Mouse (Mus musculus) lung, adult 18-20 months (tissue): ENCODE data around the gene Gm4756.
"Not testable (repeated sequence)": the region's sequence is repeated elsewhere in the genome, so short reads cannot be mapped to it uniquely, and the experiment has no call there.

ENCODE experiments used
- DNase-seq, 2 experiments: peaks; one replicate each; pipeline ENCODE4 v3.0.0; 2022; ENCODE audit warnings: mixed read lengths in 2 of 2

Gm4756 gene

DNA sequence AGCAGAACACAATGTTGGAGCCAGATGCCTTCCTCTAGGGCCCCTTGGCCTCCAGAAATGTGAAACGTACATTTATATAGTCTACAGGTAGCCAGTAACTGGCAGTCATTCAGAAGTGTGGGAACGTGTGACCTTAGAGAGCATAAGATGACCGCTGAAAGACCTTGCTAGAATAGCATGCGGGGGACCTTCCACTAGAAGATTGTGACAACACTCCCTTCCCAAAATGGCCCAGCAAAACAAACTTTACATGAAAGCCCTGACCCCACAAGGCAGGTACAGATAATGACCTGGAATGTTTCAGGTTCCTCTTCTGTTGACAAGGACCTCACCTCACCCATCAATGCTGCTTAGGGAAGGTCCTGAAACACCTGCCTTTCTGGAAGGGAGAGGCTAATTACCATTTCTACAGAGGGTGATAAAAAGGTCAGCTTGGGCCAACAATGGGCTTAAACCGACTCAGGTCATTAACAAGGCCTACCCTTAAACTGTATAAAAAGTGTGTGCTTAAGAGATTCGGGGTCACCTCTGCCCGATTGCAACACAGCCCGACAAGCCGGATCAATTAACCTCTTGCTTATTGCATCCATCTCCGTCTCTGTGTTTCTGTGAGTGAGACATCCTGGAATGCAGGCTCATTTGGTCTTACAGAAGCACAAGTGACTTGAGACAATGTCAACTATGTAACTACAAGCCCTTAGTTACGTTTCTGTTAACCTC lies at the start of gene Gm4756:
Gm4756 (minus strand) TSS at position 51 of the 720 bp plus-strand sequence.
- no peak for DNase-seq

- no peak for DNase-seq
Observed at GRCm38 (mm10) chr12:72694901-72695463, 45.5 kb upstream of the Gm4756 start.

DNA sequence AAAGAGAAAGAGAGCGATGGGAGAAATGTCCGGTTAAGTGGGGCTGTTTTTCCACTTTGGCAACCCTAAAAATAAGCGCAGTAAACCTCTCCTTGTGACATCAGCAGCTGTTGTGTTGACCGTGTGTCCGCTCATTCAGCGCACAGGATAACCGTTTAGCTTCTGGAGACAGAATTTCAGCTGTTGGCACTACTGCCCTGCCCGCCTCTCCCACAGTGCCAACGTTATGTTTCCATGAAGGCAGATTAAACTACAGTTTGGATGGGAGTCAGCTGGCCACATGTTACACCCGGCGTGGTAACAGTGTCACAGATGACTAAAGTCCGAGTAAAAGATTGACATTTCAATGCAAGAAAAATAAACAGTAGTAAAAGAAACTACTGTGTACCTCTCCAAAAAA lies 45.0 kb upstream of the Gm4756 start:
- no peak for DNase-seq

DNA sequence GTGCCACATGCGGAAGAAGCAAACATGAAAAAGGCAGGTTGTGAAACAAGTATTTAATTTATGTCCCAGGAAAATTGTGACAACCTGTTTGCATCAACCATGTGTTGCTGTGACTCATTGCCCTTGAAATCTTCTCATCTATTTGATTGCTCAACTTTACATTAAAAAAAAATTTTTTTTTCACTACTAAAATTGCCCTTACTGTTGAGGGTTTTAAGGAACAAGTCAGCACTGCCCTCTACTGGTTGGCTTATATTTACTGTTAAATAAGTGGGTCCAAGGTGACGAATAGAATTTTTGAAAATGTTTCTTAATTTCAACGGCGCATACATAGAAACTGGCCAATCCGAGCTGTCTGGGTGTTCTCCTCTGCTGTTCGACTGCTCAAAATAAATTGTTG lies 44.4 kb upstream of the Gm4756 start:
- peak in 1 of 2 experiments; percentile 33 for DNase-seq

- DNase-seq = not testable (repeated sequence)
Observed at GRCm38 (mm10) chr12:72688281-72688680, 38.8 kb upstream of the Gm4756 start.

DNA sequence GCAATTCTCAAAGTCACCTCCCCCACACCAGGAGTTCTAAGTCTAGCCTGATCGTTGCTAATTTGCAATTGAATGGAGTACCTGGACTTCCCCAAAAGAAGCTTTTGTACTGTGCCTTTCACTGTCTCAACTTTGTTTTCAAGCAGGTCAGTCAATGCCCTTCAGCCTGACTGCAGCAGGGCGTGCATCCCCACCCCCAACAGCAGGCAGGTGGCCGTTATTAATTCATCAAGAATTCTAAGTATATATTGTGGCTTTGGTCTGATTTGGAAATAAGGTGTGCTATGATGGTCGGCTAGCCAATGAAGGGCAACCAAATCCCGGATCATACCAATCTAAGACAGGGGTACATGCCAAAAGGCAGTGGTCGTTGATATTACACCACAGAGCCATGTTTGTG lies 38.3 kb upstream of the Gm4756 start:
- not testable (repeated sequence) for DNase-seq

- not testable (repeated sequence) for DNase-seq
Observed at GRCm38 (mm10) chr12:72686566-72686965, 37.1 kb upstream of the Gm4756 start.

DNA sequence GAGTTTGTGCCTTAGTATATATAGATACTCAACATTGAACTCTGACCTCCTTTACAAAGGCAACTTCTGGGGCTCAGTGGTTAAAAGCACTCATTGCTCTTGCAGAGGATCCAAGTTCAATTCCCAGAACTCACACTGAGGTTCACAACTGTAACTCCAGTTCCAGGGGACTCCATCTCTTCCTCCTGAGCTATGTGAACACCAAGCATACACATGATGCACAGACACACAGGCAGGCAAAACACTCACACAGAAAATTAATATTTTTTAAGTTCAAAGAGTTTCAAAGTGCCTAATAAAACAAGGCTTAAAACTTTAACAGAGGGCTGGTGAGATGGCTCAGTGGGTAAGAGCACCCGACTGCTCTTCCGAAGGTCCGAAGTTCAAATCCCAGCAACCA lies 34.2 kb upstream of the Gm4756 start:
- no peak for DNase-seq

DNA sequence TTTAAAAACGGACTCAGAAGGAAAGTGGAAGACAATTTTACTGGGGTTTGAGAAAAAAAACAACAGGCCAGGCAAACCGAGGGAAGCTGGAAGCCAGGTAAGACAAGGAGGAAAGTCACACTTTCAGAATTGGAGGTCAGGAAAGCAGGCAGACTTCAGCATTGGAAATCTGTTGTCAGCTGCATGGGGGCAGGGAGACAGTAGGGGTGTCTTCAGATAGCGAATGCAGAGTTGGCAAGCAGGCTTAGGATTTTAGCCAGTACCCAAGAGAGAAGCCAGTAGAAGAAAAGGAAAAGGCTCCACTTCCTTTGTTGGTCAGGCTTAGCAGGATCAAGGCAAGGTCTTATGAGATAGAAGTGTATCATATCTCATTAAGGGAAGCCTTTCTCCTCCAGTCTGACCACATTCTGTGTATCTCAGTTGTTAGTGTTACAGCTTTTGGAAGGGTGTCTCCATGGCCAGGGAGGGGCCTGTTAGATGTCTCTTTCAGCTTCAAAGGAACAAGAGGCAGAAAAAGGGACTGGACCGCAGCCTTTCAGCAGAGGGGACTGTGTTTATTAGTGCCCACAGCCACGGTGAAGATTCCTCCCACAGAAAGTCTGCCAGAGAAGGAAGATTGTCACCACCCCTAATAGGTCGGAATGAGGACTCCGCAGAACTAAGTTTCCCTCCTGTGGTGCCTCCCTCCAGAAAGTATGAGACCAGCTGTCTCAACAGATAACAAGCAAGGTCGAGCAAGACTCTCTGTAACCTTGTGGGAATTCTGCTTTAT lies 33.2 kb upstream of the Gm4756 start:
- DNase-seq = no peak

DNA sequence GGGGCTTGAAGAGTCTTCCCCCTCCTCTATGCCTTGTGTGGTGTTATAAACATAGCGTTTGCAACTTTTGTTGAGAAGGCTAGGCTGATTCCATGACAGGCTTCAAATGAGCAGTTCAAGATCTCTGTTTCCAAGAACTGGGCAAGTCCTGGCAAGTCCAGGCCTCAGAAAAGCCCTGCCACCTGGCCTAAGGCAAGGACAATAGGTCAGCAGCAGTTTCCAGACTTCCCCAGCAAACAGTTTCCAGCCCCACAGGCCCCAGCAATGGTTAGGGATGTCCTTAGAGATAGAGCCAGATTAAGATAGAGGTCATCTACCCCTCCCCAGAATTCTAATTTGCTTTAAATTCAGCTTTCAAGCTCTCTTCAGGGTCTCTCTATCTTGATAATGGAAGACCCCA lies 32.5 kb upstream of the Gm4756 start:
- DNase-seq = no peak

GRCm38 (mm10) chr12:72679635-72680034 lies 30.2 kb upstream of the Gm4756 start:
- DNase-seq = no peak

DNA sequence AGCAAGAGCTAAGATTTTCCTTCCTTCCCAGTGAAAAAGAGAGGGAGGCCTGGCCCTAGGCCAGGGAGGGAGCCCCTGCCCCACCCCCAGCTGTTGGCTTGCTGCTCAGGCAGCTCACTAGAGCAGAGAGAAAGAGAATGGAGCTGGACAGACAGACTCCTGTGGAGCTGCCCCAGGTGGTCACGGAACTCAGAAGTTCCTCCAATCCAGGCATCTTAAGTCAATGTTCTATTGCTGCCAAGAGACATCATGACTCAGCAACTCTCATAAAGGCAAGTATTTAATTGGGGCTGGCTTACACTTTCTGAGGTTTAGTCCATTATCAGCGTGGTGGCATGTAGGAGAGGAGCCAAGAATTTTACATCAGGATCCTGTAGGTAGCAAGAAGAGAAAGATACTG lies 25.4 kb upstream of the Gm4756 start:
- peak in 1 of 2 experiments; percentile 30 for DNase-seq

DNA sequence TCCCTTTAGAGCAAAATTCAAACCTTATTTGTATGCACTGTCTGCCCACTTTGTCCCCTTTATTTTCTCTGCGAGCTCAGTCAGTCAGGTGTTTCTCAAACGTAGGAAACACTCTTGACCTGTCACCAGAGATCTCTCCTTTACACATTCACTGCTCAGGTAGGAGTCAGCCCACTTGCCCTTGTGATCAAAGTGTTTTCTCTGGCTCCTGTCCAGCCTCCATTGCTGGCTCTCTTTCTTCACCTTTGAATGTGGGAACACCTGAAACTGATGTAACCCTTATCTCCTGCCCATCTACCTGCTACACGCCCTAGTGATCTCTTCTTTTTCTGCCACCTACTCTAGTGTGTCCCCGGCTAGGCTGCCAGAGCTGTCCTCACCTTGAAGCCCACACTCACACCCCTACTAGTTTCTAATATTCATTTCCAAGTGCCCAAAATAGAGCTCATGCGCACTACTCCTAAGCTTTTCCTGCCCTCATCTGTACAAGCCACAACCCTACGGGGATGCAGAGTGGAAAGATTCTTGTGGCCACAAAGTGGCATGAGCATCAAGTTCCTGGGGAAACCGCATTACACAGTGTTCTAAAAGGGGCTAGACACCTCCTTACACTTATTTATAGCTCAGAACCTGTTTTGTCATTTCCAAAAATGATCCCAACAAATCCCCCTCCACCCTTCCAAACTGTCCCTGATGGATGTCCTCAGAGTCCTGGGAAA lies 24.8 kb upstream of the Gm4756 start:
- peak; percentile 71 to 83 for DNase-seq

GRCm38 (mm10) chr12:72671516-72672135 lies 22.2 kb upstream of the Gm4756 start:
- no peak for DNase-seq

GRCm38 (mm10) chr12:72670921-72671320 lies 21.5 kb upstream of the Gm4756 start:
- DNase-seq = no peak

GRCm38 (mm10) chr12:72667868-72668469 lies 18.5 kb upstream of the Gm4756 start:
- DNase-seq = peak in 1 of 2 experiments; percentile 32

DNA sequence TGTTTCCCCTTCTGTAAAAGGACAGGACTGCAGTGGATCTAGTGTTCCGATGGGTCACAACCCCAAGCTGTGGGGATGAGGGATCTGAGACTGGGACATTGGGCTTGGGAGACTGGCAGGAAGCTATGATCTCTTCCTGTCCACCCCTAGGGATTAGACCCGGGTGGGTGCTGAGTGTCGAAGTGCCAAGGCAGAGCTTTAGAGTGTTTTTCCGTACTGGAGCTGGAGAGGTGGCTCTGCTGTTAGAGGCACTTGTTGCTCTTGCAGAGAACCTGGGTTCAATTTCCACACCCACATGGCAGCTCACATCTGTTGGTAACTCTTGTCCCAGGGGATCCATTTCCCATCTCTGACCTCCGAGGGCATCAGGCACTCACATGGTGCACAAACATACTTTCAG lies 16.6 kb upstream of the Gm4756 start:
- no peak for DNase-seq

GRCm38 (mm10) chr12:72664735-72665337 lies 15.4 kb upstream of the Gm4756 start, which contains the start of gene Dhrs7:
Dhrs7 (minus strand) TSS chr12:72664909.
- peak; percentile 92 to 95 for DNase-seq

DNA sequence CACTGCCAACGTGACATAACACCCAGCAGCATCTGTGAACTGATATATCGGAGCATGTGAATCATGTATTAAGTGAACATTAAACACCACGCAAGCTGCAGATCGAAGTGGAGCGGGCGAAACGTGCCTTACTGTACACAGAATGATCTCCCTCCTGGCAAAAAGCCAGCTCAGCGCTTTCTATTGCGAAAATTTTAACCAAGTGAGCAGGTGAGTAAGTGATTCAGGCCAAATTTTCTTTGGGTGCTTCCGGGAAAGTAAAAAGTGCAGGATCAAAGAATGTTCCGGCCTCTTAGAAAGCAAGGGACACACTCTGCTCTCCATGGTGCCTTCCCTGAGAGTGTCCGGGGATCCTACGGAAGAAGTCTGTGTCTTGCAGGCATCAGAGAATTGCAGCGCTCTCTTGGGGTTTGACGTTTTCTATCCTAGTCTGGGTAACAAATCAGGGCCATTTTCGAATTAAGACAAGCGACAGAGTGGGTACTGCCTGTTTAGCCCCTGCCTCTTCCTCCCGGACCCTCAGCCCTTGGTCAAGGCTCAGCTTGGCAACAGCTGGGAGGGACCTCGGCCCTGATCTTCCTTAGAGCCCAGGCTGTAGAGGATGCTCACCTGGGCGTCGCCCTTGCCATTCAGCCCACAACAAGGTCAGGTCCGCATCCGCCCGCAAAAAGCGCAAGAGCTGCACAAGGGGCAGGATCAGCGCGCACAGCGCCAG lies 14.7 kb upstream of the Gm4756 start:
- DNase-seq = peak; percentile 61 to 71

DNA sequence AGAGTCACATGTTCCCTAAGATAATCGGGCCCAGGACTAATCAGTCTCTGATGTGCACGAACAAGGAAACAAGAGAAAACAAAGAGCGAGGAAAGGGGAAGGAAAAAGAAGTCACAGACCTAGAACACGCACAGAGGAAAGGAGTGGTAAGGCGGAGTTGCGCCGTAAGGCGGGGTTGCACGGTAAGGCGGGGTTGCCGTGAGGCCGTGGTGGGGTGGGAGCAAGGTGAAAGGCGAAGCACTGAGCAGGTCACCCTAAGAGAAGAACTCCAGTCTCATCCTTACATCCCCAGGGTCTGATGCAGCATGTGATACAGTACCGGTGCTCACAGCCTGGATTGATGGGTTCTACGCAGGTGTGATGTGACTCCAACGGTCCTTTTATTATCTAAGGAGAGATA lies 6.3 kb upstream of the Gm4756 start:
- no peak for DNase-seq

DNA sequence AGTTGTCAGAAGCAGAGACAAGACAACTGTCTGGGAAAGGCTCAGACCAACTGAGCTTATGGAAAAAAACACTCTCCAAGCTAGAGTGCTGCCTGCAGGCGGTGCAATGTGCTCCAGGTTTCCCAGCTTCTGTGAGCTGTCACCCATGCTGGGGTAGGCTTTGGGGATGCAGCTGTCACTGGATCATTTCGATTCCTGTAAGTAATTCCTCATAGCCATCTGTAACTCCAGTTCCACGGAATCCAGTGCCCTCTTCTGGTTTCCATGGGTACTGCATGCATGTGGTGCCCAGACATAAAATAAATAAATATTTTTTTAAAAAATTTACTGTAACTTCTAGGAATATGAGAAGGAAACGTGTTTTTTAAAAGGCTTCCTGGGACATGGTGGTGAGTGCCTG lies 5.2 kb upstream of the Gm4756 start:
- DNase-seq = peak; percentile 42 to 56
